Mouse (Mus musculus) liver, embryonic 15.5 days (tissue): ENCODE measurements around the gene Plppr4. TPM values are rescaled to one million over a fixed set of nuclear protein-coding genes. Genes with fewer than 3 reads are reported as not detected.

ENCODE experiments used
- ATAC-seq: fragments of 200-750 bp; cut with Nextera tagmentation; 2 replicates; pipeline ENCODE4 v1.8.0; 2017; ENCODE audit warnings: moderate number of reproducible peaks, mild to moderate bottlenecking, moderate library complexity; ENCODE audit not compliant: insufficient read depth
- H3K27ac ChIP-seq: fragments of 300-500 bp; sonication (generic); replicated peaks from 2 replicates; pipeline ENCODE4 v1.5.1; 2015; ENCODE audit warnings: mild to moderate bottlenecking, inconsistent platforms
- H3K27me3 ChIP-seq: fragments of 300-500 bp; sonication (generic); 2 replicates; pipeline ENCODE4 v1.6.1; 2015; ENCODE audit warnings: mild to moderate bottlenecking, inconsistent platforms
- H3K36me3 ChIP-seq: fragments of 300-500 bp; sonication (generic); replicated peaks from 2 replicates; pipeline ENCODE4 v1.6.1; 2015; ENCODE audit warnings: moderate library complexity, mild to moderate bottlenecking, inconsistent platforms
- H3K4me1 ChIP-seq: fragments of 300-500 bp; sonication (generic); replicated peaks from 2 replicates; pipeline ENCODE4 v1.6.1; 2015; ENCODE audit warnings: inconsistent platforms
- H3K4me2 ChIP-seq: fragments of 300-500 bp; sonication (generic); 2 replicates; pipeline ENCODE4 v1.6.1; 2015; ENCODE audit warnings: moderate library complexity, mild to moderate bottlenecking, inconsistent platforms
- H3K4me3 ChIP-seq: fragments of 300-500 bp; sonication (generic); replicated peaks from 2 replicates; pipeline ENCODE4 v1.5.1; 2015; ENCODE audit warnings: mild to moderate bottlenecking, inconsistent platforms
- H3K9ac ChIP-seq: fragments of 300-500 bp; sonication (generic); 2 replicates; pipeline ENCODE4 v1.6.1; 2015; ENCODE audit warnings: moderate library complexity, mild to moderate bottlenecking, inconsistent platforms
- H3K9me3 ChIP-seq: fragments of 300-500 bp; sonication (generic); replicated peaks from 2 replicates; pipeline ENCODE4 v1.6.1; 2016; ENCODE audit warnings: inconsistent platforms
- WGBS: fragments of 180-500 bp; shearing (Covaris S2); methylation state at CpG from one replicate; pipeline ENCODE4 v1.1.7; 2015; ENCODE audit warnings: mixed read lengths; ENCODE audit not compliant: insufficient replicate concordance; 5-methylcytosine and 5-hydroxymethylcytosine counted together
- microRNA-seq: library from miRNA; unstranded; fragments of <30 nt; microRNA quantifications from one replicate; pipeline ENCODE4, GENCODE M21; 2016
- polyA plus RNA-seq: library from polyadenylated mRNA; unstranded; fragments of >200 nt; fragmentation: Nextera tagmentation; extraction: Ambion mirVana; gene quantifications from 2 replicates; pipeline ENCODE4 v1.2.1, GENCODE M21; 2015

Gene Plppr4
- polyA plus RNA-seq, 1 experiment from 2014 or later: 0.06 TPM

DNA sequence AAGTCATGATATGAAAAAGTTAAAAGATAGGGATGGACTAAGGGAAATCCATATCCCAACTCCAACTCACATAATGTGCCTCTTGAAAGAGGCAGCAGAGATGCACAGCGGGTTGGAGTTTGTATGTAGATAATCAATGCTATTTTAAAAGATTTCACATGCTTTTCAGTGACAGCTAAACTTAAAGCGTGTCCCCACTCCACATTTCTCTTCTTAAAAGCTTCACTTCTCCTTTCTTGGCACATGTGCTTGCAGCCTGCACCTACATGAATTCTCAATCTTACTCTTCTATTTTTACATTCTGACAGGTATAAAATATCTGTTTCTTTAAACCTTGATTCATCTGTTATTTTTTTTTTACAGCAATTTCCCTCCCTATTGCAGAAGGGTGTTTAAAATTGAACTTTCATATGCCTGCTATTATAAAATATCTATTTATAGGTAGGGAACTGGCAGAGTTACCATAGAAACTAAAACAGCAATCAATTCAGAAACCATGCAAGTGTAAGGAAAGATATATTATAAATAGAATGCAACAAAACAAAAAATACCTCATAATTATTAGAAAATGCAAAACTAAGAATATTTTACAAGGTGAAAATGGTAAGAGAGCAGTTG is 66.3 kb downstream of the Plppr4 start:
- 49% methylated on average over 2 of the region's 2 CpGs for WGBS
- no peaks in the 10 kb centered on the region for H3K27me3 ChIP-seq

More for the DNA sequence above, 66.3 kb downstream of the Plppr4 start:
- Histone ChIP-seq H3K36me3 (no peaks in the 10 kb centered on the region), H3K4me3 (no peak overlapping the region), H3K4me1 (no peaks in the 10 kb centered on the region), H3K9ac (no peak overlapping the region), H3K4me2 (no peak overlapping the region), H3K27ac (no peak overlapping the region), H3K9me3 (no peaks in the 10 kb centered on the region)
- ATAC-seq: no peak

Small RNAs within 50 kb of the gene (microRNA-seq; reads per million reads assigned to microRNA genes)
- gene Gm22408: not detected

Other genes with a start within 250 kb of the Plppr4 start
- 0.03 TPM in 1 of 2 replicates, not detected in the other for gene Plppr5, start 214.0 kb upstream of the Plppr4 start, polyA plus RNA-seq